Mouse (Mus musculus) hindbrain, embryonic 10.5 days (tissue): Measurements from ENCODE around the gene Zfp385a. TPM values are rescaled to one million over a fixed set of nuclear protein-coding genes. Genes with fewer than 3 reads are reported as not detected.

ENCODE experiments used
- DNase-seq: peaks from one replicate; pipeline ENCODE4 v3.0.0-alpha.2; 2017; ENCODE audit warnings: low spot score
- H3K27ac ChIP-seq: fragments of 300-500 bp; sonication (generic); 2 replicates; pipeline ENCODE4 v1.5.1; 2016; ENCODE audit warnings: mild to moderate bottlenecking, moderate library complexity
- H3K27me3 ChIP-seq: fragments of 300-500 bp; sonication (generic); 2 replicates; pipeline ENCODE4 v1.6.1; 2016; ENCODE audit warnings: mild to moderate bottlenecking; ENCODE audit not compliant: poor library complexity, insufficient read depth, severe bottlenecking
- H3K36me3 ChIP-seq: fragments of 300-500 bp; sonication (generic); 2 replicates; pipeline ENCODE4 v1.6.1; 2016; ENCODE audit warnings: mild to moderate bottlenecking, moderate library complexity
- H3K4me1 ChIP-seq: fragments of 300-500 bp; sonication (generic); replicated peaks from 2 replicates; pipeline ENCODE4 v1.6.1; 2016; ENCODE audit warnings: mild to moderate bottlenecking
- H3K4me3 ChIP-seq: fragments of 300-500 bp; sonication (generic); 2 replicates; pipeline ENCODE4 v1.5.1; 2016; ENCODE audit warnings: mild to moderate bottlenecking, moderate library complexity
- H3K9me3 ChIP-seq: fragments of 300-500 bp; sonication (generic); 2 replicates; pipeline ENCODE4 v1.6.1; 2016; ENCODE audit warnings: mild to moderate bottlenecking, moderate library complexity
- WGBS: fragments of 180-500 bp; shearing (Covaris S2); methylation state at CpG from one replicate; pipeline ENCODE4 v1.1.7; 2016; 5-methylcytosine and 5-hydroxymethylcytosine counted together
- polyA plus RNA-seq: library from polyadenylated mRNA; unstranded; fragments of >200 nt; fragmentation: Nextera tagmentation; extraction: Ambion mirVana; gene quantifications from 2 replicates; pipeline ENCODE4 v1.2.1, GENCODE M21; 2016

Gene Zfp385a
- polyA plus RNA-seq, 1 experiment from 2014 or later = 26.3 TPM

- DNase-seq = peak; percentile 46
- 12% methylated on average over 2 of the region's 2 CpGs for WGBS
These were observed 39.3 kb downstream of the Zfp385a start for GRCm38 (mm10) chr15:103300560-103300959.

DNA sequence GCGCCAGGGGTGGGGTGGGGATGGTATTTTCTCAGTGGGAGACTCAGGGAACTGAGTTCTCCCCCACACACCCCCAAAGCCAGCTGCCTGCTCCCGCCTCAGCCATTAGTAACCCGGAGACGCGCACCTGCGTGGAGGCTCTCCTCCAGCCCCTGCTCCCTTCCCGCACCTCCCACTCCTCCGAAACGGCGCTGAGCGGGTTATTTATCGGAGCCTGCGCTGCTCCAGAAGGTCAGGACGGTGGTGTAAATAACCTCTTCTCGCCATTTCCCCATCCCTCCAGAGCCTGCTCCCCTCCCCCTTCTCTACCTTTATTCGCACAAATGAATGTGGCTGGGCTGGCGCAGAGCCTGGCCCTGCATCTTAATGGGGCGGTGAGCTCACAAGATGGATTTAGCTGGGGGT, 39.8 kb downstream of the Zfp385a start:
- Histone ChIP-seq H3K27me3 (no peaks in the 10 kb centered on the region), H3K27ac (peak overlapping the region; percentile 97), H3K9me3 (no peaks in the 10 kb centered on the region), H3K4me3 (peak overlapping the region; percentile 36), H3K36me3 (peaks cover 41% of the 10 kb centered on the region), H3K4me1 (peaks cover 100% of the 10 kb centered on the region)
- 4% methylated on average over 18 of the region's 18 CpGs for WGBS
- DNase-seq = peak; percentile 69

More at GRCm38 (mm10) chr15:103300560-103300959, 39.3 kb downstream of the Zfp385a start:
- H3K4me3 ChIP-seq = peak overlapping the region; percentile 36
- no peaks in the 10 kb centered on the region for H3K27me3 ChIP-seq
- H3K36me3 ChIP-seq = peaks cover 39% of the 10 kb centered on the region
- peaks cover 99% of the 10 kb centered on the region for H3K4me1 ChIP-seq
- peak overlapping the region; percentile 97 for H3K27ac ChIP-seq
- no peaks in the 10 kb centered on the region for H3K9me3 ChIP-seq

DNA sequence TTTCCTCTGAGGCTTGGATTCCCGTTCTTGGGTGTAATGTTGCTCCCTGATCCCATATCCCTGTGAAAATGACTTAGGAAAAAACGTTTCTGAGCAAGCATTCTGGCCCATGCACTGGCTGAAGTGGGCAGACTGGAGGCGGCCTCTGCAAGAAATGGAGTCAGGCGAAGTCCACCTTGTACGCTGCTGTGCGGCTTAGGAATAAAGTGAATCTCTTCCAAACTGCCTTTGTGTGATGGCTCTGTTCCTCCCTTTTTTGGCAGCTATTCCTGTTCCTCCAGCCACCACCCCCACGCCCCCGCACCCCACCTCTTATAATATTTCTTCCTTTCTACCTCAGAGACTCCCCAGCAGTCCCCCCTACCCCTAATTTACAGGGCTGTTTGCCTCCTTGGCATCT, 40.2 kb downstream of the Zfp385a start:
- Histone ChIP-seq H3K9me3 (no peaks in the 10 kb centered on the region), H3K27ac (peak overlapping the region; percentile 97), H3K36me3 (peaks cover 41% of the 10 kb centered on the region), H3K4me1 (peaks cover 96% of the 10 kb centered on the region), H3K4me3 (peak overlapping the region; percentile 36), H3K27me3 (no peaks in the 10 kb centered on the region)
- DNase-seq = no peak
- 41% methylated on average over 8 of the region's 8 CpGs for WGBS

GRCm38 (mm10) chr15:103298861-103299616, 40.9 kb downstream of the Zfp385a start:
- DNase-seq = no peak
- WGBS = 76% methylated on average over 5 of the region's 5 CpGs
- Histone ChIP-seq H3K36me3 (peaks cover 42% of the 10 kb centered on the region), H3K4me3 (peak overlapping the region; percentile 36), H3K9me3 (no peaks in the 10 kb centered on the region), H3K27me3 (no peaks in the 10 kb centered on the region), H3K4me1 (peaks cover 90% of the 10 kb centered on the region), H3K27ac (peak overlapping the region; percentile 97)

DNA sequence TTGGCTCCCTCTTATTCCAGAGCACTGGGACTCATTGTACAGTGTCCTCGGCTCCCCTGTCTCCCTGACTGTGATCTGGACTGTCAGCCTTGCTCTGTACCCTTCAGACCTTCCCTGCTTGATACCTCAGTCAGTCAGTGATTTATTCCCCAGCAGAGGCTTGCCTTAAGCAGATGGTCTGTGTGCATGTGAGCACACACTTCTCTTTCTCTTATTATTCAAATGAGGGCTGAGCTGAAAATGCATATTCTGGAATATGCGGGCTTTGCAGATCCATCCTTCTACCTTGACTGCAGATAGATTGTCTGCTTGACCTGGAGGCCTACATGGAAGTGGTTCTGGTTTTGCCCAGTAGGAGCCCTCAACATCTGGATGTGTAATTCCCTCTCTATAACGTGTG, 41.9 kb downstream of the Zfp385a start:
- Histone ChIP-seq H3K27me3 (no peaks in the 10 kb centered on the region), H3K4me3 (no peak overlapping the region), H3K36me3 (peaks cover 52% of the 10 kb centered on the region), H3K4me1 (peaks cover 80% of the 10 kb centered on the region), H3K9me3 (no peaks in the 10 kb centered on the region), H3K27ac (peak overlapping the region; percentile 97)
- WGBS = 70% methylated on average over 3 of the region's 3 CpGs
- no peak for DNase-seq

- Histone ChIP-seq H3K27me3 (no peaks in the 10 kb centered on the region), H3K9me3 (no peaks in the 10 kb centered on the region), H3K36me3 (peaks cover 59% of the 10 kb centered on the region), H3K4me1 (peaks cover 73% of the 10 kb centered on the region), H3K4me3 (no peak overlapping the region), H3K27ac (peak overlapping the region; percentile 97)
- whole genome bisulfite sequencing = 78% methylated on average over 6 of the region's 6 CpGs
- no peak for DNase-seq
These were observed 42.6 kb downstream of the Zfp385a start for GRCm38 (mm10) chr15:103297313-103297712.

DNA sequence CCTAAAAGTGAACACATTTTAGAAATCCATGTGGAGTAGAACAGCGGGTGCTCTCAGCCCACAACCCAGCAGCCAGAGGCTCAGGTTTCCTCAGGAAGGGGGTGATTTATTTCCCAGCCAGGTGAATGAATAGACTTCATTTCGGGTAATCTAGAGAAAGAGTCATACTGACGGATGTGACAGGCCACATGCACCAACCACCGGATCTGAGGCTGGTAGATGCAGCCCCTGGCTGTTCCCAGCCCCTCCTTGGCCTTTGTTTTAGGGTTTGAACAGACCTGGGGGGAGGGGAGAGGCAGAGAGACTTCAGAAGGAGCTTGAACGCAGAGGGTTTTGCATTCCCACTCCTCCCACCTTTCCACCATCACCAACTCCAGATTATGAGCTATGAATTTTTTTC, 44.0 kb downstream of the Zfp385a start:
- Histone ChIP-seq H3K36me3 (peaks cover 73% of the 10 kb centered on the region), H3K4me3 (0 out of 2 replicates have a peak overlapping the region, but pooled peaks have one; percentile 1), H3K27me3 (no peaks in the 10 kb centered on the region), H3K27ac (peak overlapping the region; percentile 97), H3K4me1 (peaks cover 60% of the 10 kb centered on the region), H3K9me3 (no peaks in the 10 kb centered on the region)
- WGBS = 6% methylated on average over 5 of the region's 5 CpGs
- peak; percentile 32 for DNase-seq

DNA sequence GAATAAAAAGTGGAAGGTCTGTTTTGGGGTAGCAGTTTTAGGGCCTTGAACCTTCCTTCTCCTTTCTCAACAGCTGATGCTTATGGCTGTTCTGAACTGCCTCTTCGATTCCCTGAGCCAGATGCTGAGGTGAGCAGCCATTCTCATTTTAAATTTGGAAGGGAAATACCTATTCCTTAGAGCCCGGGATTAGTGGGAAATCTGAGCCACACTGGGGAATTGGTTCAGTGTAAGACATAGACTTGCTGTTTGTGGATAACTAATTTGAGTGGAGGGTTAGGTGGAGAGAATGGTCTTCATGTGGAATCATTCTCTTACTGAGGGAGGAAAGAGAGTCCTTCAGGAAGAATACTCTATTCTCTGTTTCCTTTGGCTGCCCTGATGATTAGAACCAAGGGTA, 45.2 kb downstream of the Zfp385a start:
- Histone ChIP-seq H3K27me3 (no peaks in the 10 kb centered on the region), H3K36me3 (peaks cover 85% of the 10 kb centered on the region), H3K9me3 (no peaks in the 10 kb centered on the region), H3K4me1 (peaks cover 55% of the 10 kb centered on the region), H3K27ac (no peak overlapping the region), H3K4me3 (no peak overlapping the region)
- no peak for DNase-seq
- 69% methylated on average over 2 of the region's 2 CpGs for WGBS

DNA sequence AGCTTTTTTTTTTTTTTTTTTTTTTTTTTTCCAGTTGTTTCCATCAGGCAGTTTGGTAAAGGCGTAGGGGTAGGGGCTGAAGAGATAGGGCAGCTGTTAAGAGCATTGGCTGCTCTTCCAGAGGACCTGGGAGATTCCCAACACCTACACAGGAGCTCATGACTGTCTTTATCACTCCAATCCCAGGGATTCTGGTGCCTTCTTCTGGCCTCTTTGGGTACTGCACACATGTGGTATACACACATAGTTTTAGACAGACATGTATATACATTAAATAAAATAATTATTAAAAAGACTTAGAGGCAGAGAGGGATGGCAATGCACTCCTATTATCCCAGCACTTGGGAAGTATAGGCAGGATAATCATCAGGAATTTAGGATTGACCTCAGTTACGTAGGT, 46.5 kb downstream of the Zfp385a start:
- 96% methylated on average over 2 of the region's 2 CpGs for WGBS
- DNase-seq = no peak
- peaks cover 47% of the 10 kb centered on the region for H3K4me1 ChIP-seq
- H3K27me3 ChIP-seq = no peaks in the 10 kb centered on the region
- H3K27ac ChIP-seq = no peak overlapping the region
- no peaks in the 10 kb centered on the region for H3K9me3 ChIP-seq
- peaks cover 86% of the 10 kb centered on the region for H3K36me3 ChIP-seq
- no peak overlapping the region for H3K4me3 ChIP-seq

- no peak for DNase-seq
- Histone ChIP-seq H3K9me3 (no peaks in the 10 kb centered on the region), H3K4me3 (no peak overlapping the region), H3K36me3 (peaks cover 81% of the 10 kb centered on the region), H3K27ac (no peak overlapping the region), H3K4me1 (peaks cover 42% of the 10 kb centered on the region), H3K27me3 (no peaks in the 10 kb centered on the region)
- WGBS = 90% methylated on average over 4 of the region's 4 CpGs
These were observed 47.1 kb downstream of the Zfp385a start for GRCm38 (mm10) chr15:103292673-103293345.

- H3K9me3 ChIP-seq = no peaks in the 10 kb centered on the region
- no peak overlapping the region for H3K4me3 ChIP-seq
- peaks cover 76% of the 10 kb centered on the region for H3K36me3 ChIP-seq
- no peaks in the 10 kb centered on the region for H3K27me3 ChIP-seq
- H3K4me1 ChIP-seq = peaks cover 22% of the 10 kb centered on the region
- no peak for DNase-seq
- H3K27ac ChIP-seq = no peak overlapping the region; the same call in 1 of the 2 replicates
- 96% methylated on average over 9 of the region's 9 CpGs for WGBS
These were observed 49.0 kb downstream of the Zfp385a start for GRCm38 (mm10) chr15:103290843-103291242.

GRCm38 (mm10) chr15:103290417-103290816, 49.5 kb downstream of the Zfp385a start:
- H3K9me3 ChIP-seq = no peaks in the 10 kb centered on the region
- WGBS = 79% methylated on average over 6 of the region's 6 CpGs
- DNase-seq = no peak
- H3K27ac ChIP-seq = no peak overlapping the region
- no peaks in the 10 kb centered on the region for H3K27me3 ChIP-seq
- peaks cover 73% of the 10 kb centered on the region for H3K36me3 ChIP-seq
- no peak overlapping the region for H3K4me3 ChIP-seq
- H3K4me1 ChIP-seq = peaks cover 18% of the 10 kb centered on the region

DNA sequence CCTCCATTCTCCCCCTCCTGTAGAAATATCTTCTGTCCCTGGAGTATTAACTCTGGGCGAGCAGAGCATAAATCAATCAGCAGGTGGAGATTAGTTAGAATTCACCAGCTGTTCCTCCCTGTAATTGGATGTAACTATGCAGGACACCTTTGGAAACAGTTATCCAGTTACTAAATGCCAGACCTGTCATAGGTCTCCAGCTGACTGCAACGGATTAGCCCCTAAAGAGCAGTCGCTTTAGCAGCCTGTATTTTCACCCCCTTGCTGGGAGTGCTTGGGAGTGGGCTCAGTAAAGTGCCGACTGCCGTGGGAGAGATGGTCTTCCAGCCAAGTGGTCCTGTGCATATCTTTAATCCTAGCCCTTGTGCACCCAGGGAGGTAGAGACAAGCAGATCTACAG, 50.3 kb downstream of the Zfp385a start:
- Histone ChIP-seq H3K36me3 (peaks cover 72% of the 10 kb centered on the region), H3K27me3 (no peaks in the 10 kb centered on the region), H3K9me3 (no peaks in the 10 kb centered on the region), H3K27ac (no peak overlapping the region), H3K4me1 (peaks cover 14% of the 10 kb centered on the region; the same call in 1 of the 2 replicates), H3K4me3 (no peak overlapping the region)
- WGBS = 55% methylated on average over 5 of the region's 5 CpGs
- DNase-seq = no peak
